Mouse (Mus musculus) liver, embryonic 13.5 days (tissue): Measurements from ENCODE around the gene Emd. TPM values are rescaled to one million over a fixed set of nuclear protein-coding genes. Genes with fewer than 3 reads are reported as not detected.
A peak's percentile ranks its signal among the peaks of the same experiment; 100 is the strongest.

Source experiments
- ATAC-seq: fragments of 200-750 bp; cut with Nextera tagmentation; 2 replicates; pipeline ENCODE4 v1.8.0; 2017; ENCODE audit warnings: low read depth, mild to moderate bottlenecking, moderate number of reproducible peaks, moderate library complexity
- DNase-seq: peaks from one replicate; pipeline ENCODE4 v3.0.0; 2022
- H3K27ac ChIP-seq: fragments of 300-500 bp; sonication (generic); 2 replicates; pipeline ENCODE4 v1.5.1; 2015; ENCODE audit warnings: moderate library complexity, mild to moderate bottlenecking, inconsistent platforms
- H3K27me3 ChIP-seq: fragments of 300-500 bp; sonication (generic); 2 replicates; pipeline ENCODE4 v1.6.1; 2015; ENCODE audit warnings: mild to moderate bottlenecking, inconsistent platforms
- H3K36me3 ChIP-seq: fragments of 300-500 bp; sonication (generic); 2 replicates; pipeline ENCODE4 v1.6.1; 2015; ENCODE audit warnings: mild to moderate bottlenecking, inconsistent platforms
- H3K4me1 ChIP-seq: fragments of 300-500 bp; sonication (generic); replicated peaks from 2 replicates; pipeline ENCODE4 v1.6.1; 2015; ENCODE audit warnings: inconsistent platforms
- H3K4me2 ChIP-seq: fragments of 300-500 bp; sonication (generic); 2 replicates; pipeline ENCODE4 v1.6.1; 2015; ENCODE audit warnings: inconsistent platforms, mild to moderate bottlenecking, moderate library complexity
- H3K4me3 ChIP-seq: fragments of 300-500 bp; sonication (generic); replicated peaks from 2 replicates; pipeline ENCODE4 v1.5.1; 2015; ENCODE audit warnings: mild to moderate bottlenecking, inconsistent platforms
- H3K9ac ChIP-seq: fragments of 300-500 bp; sonication (generic); 2 replicates; pipeline ENCODE4 v1.6.1; 2015; ENCODE audit warnings: mild to moderate bottlenecking, inconsistent platforms
- H3K9me3 ChIP-seq: fragments of 300-500 bp; sonication (generic); replicated peaks from 2 replicates; pipeline ENCODE4 v1.6.1; 2016; ENCODE audit warnings: inconsistent platforms
- WGBS: fragments of 180-500 bp; shearing (Covaris S2); methylation state at CpG from one replicate; pipeline ENCODE4 v1.1.7; 2015; ENCODE audit not compliant: insufficient replicate concordance; 5-methylcytosine and 5-hydroxymethylcytosine counted together
- polyA plus RNA-seq: library from polyadenylated mRNA; unstranded; fragments of >200 nt; fragmentation: Nextera tagmentation; extraction: Ambion mirVana; gene quantifications from 2 replicates; pipeline ENCODE4 v1.2.1, GENCODE M21; 2015

Emd gene
- polyA plus RNA-seq, 1 experiment from 2014 or later: 11.8 TPM

GRCm38 (mm10) chrX:74273422-74274322 is 19.2 kb downstream of the Emd start:
- Histone ChIP-seq H3K4me3 (no peak overlapping the region), H3K36me3 (peaks cover 25% of the 10 kb centered on the region), H3K27me3 (no peaks in the 10 kb centered on the region), H3K9ac (peak overlapping the region; percentile 36; the same call in 1 of the 2 replicates), H3K4me2 (0 out of 2 replicates have a peak overlapping the region, but pooled peaks have one; percentile 4), H3K4me1 (peaks cover 22% of the 10 kb centered on the region), H3K27ac (peak overlapping the region; percentile 58), H3K9me3 (no peaks in the 10 kb centered on the region)
- no peak for DNase-seq
- 19% methylated on average over 10 of the region's 10 CpGs for WGBS
- ATAC-seq: no peak

GRCm38 (mm10) chrX:74277916-74278315 is 23.4 kb downstream of the Emd start:
- Histone ChIP-seq H3K27me3 (no peaks in the 10 kb centered on the region), H3K27ac (no peak overlapping the region), H3K4me3 (no peak overlapping the region), H3K4me1 (peaks cover 18% of the 10 kb centered on the region), H3K9me3 (no peaks in the 10 kb centered on the region), H3K9ac (no peak overlapping the region), H3K4me2 (no peak overlapping the region), H3K36me3 (peaks cover 15% of the 10 kb centered on the region)
- DNase-seq (no peak), ATAC-seq (no peak)
- WGBS: 56% methylated on average over 8 of the region's 8 CpGs

DNA sequence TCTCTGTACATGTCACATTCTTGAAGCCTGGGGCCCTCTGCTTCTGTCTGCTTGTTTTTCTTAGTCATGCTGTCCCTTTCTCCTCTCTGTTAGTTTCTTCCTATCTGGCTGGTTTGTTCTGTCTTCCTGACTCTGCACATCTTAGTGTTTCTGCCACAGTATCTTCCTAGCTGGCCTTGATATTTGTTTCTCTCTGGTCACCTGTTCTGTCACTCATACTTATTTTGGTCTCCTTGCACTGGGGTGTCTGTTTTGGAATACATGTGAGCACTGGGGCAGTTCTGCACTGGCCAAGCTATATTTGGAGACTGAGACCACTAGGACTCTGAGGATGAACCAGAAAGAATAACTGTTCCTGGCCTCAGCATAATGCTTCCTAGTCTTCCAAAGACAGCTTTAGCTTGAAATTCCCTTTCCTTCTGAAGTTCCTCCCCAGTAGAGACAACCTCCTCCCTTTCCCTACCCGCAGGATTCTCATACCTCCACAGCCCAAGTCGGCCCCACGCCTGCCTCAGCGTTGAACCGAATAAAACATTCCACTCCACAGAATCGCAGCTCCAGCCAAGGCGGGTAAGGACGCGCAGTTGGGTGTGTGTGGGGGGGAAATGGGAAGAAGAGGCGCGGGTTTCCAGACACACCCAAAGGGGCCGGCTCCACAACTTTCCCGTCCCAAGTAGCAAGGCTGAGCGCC is 26.7 kb downstream of the Emd start:
- Histone ChIP-seq H3K36me3 (0 out of 2 replicates have a peak, but pooled peaks cover 8% of the 10 kb centered on the region), H3K9ac (peak overlapping the region; percentile 78), H3K27me3 (no peaks in the 10 kb centered on the region), H3K4me2 (peak overlapping the region; percentile 88), H3K4me3 (peak overlapping the region; percentile 70), H3K4me1 (peaks cover 25% of the 10 kb centered on the region), H3K9me3 (no peaks in the 10 kb centered on the region), H3K27ac (peak overlapping the region; percentile 97)
- ATAC-seq (no peak), DNase-seq (no peak)
- WGBS: 16% methylated on average over 14 of the region's 14 CpGs

DNA sequence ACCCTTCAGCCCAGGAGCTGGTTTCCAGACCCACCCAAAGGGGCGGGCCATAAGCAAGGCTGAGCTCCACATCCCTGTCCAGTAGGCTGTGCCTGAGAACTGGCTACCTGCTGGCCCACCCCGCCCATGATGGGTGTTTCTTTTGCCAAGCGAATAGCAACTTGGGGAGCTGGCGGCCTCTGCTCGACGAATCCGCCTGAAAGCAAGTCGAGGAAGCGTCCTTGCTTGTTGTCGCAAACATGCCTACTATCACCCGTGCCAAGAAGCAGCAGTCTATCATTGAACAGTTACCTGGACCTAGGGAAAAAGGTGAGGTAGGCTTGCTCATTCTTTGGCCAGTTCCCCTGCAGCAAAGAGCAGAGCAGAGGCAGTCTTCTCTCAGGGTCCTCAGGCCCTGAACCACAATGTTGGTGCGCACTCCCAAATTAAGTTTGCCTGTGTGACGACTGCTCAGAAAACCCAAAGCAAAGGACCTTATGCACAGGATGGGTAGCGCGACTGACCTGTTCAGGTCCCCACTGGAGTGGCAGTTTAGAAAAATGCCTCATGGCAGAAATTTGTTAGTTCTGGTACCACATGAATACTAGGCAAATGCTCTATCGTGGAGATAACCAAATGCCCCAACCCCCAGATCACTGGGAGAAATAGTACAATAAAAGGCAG is 27.4 kb downstream of the Emd start, which contains the start of the genes Taz and Dnase1l1:
Gene Taz, plus strand, starts transcription at position 181 of the 663 bp plus-strand sequence.
Gene Dnase1l1, minus strand, starts transcription at position 606 of the 663 bp plus-strand sequence.
- DNase-seq (peak; percentile 88), ATAC-seq (peak; percentile 98)
- 22% methylated on average over 16 of the region's 16 CpGs for WGBS
- Histone ChIP-seq H3K27ac (peak within 1 kb of the TSS; percentile 97), H3K4me1 (peaks cover 25% of the 10 kb centered on the region), H3K4me3 (peak within 1 kb of the TSS; percentile 70), H3K9me3 (no peaks in the 10 kb centered on the region), H3K36me3 (0 out of 2 replicates have a peak, but pooled peaks cover 2% of the 10 kb centered on the region), H3K9ac (peak within 1 kb of the TSS; percentile 82), H3K4me2 (peak within 1 kb of the TSS; percentile 88), H3K27me3 (no peaks in the 10 kb centered on the region)

DNA sequence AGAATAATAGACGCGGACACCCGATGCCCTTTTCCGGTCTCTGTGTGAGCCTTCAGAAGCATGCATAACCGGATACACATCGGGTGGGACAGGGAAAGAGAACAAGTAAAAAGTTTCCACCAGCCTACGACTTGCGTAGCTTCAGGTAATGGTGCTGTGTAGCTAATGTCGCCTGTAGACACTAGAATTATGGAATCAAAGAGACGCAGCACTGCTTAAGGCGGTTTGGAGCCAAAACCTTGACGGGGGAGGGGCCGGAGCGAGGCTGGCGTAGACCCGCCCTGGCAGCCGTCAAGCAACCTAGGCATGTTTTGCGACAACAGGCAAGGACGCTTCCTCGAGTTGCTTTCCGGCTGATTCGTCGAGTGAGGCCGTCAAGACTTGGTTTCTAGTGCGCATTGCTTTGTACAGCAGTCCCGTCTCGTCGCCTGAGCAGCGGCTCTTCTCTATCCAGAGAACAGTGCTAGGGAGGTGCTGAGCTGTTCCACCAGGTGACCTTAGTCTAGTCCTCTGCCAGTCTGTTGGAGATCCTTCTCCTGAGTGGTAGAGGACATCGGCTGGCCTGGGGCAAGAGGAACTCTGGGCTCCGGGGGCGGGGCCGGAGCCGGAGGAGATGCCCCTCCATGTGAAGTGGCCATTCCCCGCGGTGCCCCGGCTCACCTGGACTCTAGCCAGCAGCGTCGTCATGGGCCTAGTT is 28.1 kb downstream of the Emd start:
- DNase-seq (peak; percentile 82), ATAC-seq (peak; percentile 39)
- WGBS: 14% methylated on average over 39 of the region's 39 CpGs
- H3K9me3 ChIP-seq: no peaks in the 10 kb centered on the region
- H3K27me3 ChIP-seq: no peaks in the 10 kb centered on the region
- peak overlapping the region; percentile 82 for H3K9ac ChIP-seq
- H3K4me1 ChIP-seq: peaks cover 25% of the 10 kb centered on the region
- H3K36me3 ChIP-seq: no peaks in the 10 kb centered on the region
- peak overlapping the region; percentile 70 for H3K4me3 ChIP-seq
- peak overlapping the region; percentile 97 for H3K27ac ChIP-seq
- peak overlapping the region; percentile 88 for H3K4me2 ChIP-seq

- Histone ChIP-seq H3K4me3 (peak overlapping the region; percentile 70), H3K27me3 (no peaks in the 10 kb centered on the region), H3K27ac (peak overlapping the region; percentile 97), H3K9me3 (no peaks in the 10 kb centered on the region), H3K4me1 (peaks cover 25% of the 10 kb centered on the region), H3K9ac (peak overlapping the region; percentile 82), H3K36me3 (0 out of 2 replicates have a peak, but pooled peaks cover under 1% of the 10 kb centered on the region), H3K4me2 (peak overlapping the region; percentile 88)
- DNase-seq (no peak), ATAC-seq (no peak)
- 18% methylated on average over 5 of the region's 5 CpGs for WGBS
Observed at GRCm38 (mm10) chrX:74283092-74283437, 28.6 kb downstream of the Emd start.

GRCm38 (mm10) chrX:74293431-74293830 is 38.9 kb downstream of the Emd start:
- Histone ChIP-seq H3K27ac (no peak overlapping the region), H3K9ac (no peak overlapping the region), H3K4me3 (no peak overlapping the region), H3K9me3 (no peaks in the 10 kb centered on the region), H3K36me3 (peaks cover 4% of the 10 kb centered on the region; the same call in 1 of the 2 replicates), H3K27me3 (no peaks in the 10 kb centered on the region), H3K4me1 (peaks cover 13% of the 10 kb centered on the region), H3K4me2 (no peak overlapping the region)
- ATAC-seq: no peak
- WGBS: 46% methylated on average over 4 of the region's 4 CpGs
- DNase-seq: no peak

DNA sequence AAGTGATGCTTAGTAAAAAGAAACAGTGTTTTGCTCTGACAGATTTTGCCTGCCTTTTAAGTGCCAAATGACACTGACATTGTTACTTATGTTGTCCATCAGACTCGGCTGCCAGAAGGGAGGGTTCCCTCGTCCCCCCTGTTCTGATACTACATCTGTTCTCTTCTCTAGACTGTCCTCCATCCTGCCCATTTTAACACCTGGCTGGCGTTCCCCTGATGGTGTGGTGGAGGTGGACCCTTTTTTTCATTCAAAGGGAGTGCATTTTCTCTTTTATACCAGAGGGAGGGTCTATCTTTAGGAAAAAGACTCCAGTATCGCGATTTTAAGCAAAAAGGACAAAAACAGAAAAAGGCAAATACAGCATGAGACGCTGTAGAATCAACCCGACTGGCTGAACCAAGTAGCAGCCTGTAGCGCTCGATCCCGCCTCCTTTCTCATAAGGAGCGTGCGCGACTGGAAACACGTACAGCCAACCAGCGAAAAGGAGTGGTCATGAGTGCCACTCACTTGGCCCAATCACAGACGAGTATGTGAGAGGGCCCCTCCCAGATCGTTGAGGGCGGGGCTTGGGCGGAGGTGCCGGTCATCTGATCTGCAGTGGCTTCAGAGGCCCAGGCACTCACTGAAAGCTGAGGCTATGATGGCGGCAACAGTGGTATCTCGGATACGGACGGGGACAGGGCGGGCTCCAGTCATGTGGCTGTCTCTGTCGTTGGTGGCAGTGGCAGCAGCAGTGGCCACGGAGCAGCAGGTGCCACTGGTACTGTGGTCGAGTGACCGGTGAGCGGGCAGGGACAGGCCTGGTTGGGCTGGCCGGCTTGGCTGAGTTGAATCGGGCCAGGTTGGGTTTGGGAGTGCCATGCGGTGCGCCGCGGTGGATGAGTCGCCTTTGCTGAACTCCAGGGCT is 42.3 kb downstream of the Emd start, which contains the start of gene Atp6ap1:
Gene Atp6ap1, plus strand, starts transcription at position 560 of the 911 bp plus-strand sequence.
- H3K27me3 ChIP-seq: no peaks in the 10 kb centered on the region
- DNase-seq (peak; percentile 93), ATAC-seq (peak; percentile 96)
- H3K36me3 ChIP-seq: peaks cover 24% of the 10 kb centered on the region
- H3K4me2 ChIP-seq: peak within 1 kb of the TSS; percentile 82
- H3K9me3 ChIP-seq: no peaks in the 10 kb centered on the region
- H3K27ac ChIP-seq: peak within 1 kb of the TSS; percentile 85
- peak within 1 kb of the TSS; percentile 74 for H3K4me3 ChIP-seq
- H3K9ac ChIP-seq: peak within 1 kb of the TSS; percentile 85
- 10% methylated on average over 37 of the region's 37 CpGs for WGBS
- peaks cover 22% of the 10 kb centered on the region for H3K4me1 ChIP-seq

- 30% methylated on average over 1 of the region's 1 CpGs for WGBS
- Histone ChIP-seq H3K4me1 (peaks cover 22% of the 10 kb centered on the region), H3K9ac (no peak overlapping the region; the same call in 1 of the 2 replicates), H3K9me3 (no peaks in the 10 kb centered on the region), H3K27ac (no peak overlapping the region), H3K27me3 (no peaks in the 10 kb centered on the region), H3K4me3 (peak overlapping the region; percentile 19; the same call in 1 of the 2 replicates), H3K4me2 (peak overlapping the region; percentile 46), H3K36me3 (peaks cover 40% of the 10 kb centered on the region)
- DNase-seq: no peak
- no peak for ATAC-seq
Observed at GRCm38 (mm10) chrX:74298348-74298747, 43.9 kb downstream of the Emd start.

DNA sequence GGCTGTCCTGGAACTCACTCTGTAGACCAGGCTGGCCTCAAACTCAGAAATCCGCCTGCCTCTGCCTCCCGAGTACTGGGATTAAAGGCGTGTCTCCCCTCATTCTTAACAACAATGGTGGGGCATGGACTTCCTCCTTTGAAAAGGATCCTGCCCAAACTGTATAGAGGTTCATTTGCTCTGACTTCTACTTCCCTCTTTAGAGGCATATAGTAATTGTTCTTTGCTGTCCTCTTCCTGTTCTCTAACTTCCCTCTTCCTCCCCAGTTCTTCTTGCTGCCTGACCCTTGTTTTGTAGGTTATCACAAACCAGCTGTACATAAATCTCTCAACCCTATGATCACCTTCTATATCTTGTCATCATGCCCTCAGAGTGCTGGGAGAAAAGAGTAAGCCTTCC is 45.2 kb downstream of the Emd start:
- no peak for ATAC-seq
- peaks cover 48% of the 10 kb centered on the region for H3K36me3 ChIP-seq
- no peak overlapping the region for H3K9ac ChIP-seq
- 41% methylated on average over 3 of the region's 3 CpGs for WGBS
- H3K9me3 ChIP-seq: no peaks in the 10 kb centered on the region
- no peak overlapping the region for H3K27ac ChIP-seq
- no peak overlapping the region for H3K4me2 ChIP-seq
- no peak overlapping the region for H3K4me3 ChIP-seq
- no peaks in the 10 kb centered on the region for H3K27me3 ChIP-seq
- H3K4me1 ChIP-seq: peaks cover 27% of the 10 kb centered on the region
- DNase-seq: no peak
